Mouse (Mus musculus) macrophage (primary cell): ENCODE measurements at regions not wholly inside any gene's neighbourhood (a gene's known extent, or its start where the extent isn't known, plus 50 kb on each side); places are given as distances from the start of the nearest gene placed in this dataset.

Experiments used
- H3K27ac ChIP-seq: fragments of 350-480 bp; formaldehyde crosslinking; 2 replicates; pipeline ENCODE4 v1.9.0; 2021
- H3K36me3 ChIP-seq: fragments of 350-480 bp; formaldehyde crosslinking; 2 replicates; pipeline ENCODE4 v1.9.0; 2021; ENCODE audit errors: inconsistent target
- H3K4me3 ChIP-seq: fragments of 350-480 bp; formaldehyde crosslinking; 2 replicates; pipeline ENCODE4 v1.9.0; 2021; ENCODE audit errors: inconsistent target
- H3K79me2 ChIP-seq: fragments of 350-480 bp; formaldehyde crosslinking; 2 replicates; pipeline ENCODE4 v1.9.0; 2021; ENCODE audit errors: inconsistent target
- WGBS: methylation state at CpG from one replicate; pipeline ENCODE4 v1.1.7; 2026; ENCODE audit warnings: inconsistent platforms; ENCODE audit not compliant: missing documents; 5-methylcytosine and 5-hydroxymethylcytosine counted together

- 95% methylated on average over 5 of the region's 5 CpGs for WGBS
- no peak overlapping the region for H3K4me3 ChIP-seq
- no peaks in the 10 kb centered on the region for H3K79me2 ChIP-seq
- no peaks in the 10 kb centered on the region for H3K36me3 ChIP-seq
- no peak overlapping the region for H3K27ac ChIP-seq
Observed at GRCm38 (mm10) chr17:66278037-66278436, 154.7 kb downstream of the Ddx11 start.

DNA sequence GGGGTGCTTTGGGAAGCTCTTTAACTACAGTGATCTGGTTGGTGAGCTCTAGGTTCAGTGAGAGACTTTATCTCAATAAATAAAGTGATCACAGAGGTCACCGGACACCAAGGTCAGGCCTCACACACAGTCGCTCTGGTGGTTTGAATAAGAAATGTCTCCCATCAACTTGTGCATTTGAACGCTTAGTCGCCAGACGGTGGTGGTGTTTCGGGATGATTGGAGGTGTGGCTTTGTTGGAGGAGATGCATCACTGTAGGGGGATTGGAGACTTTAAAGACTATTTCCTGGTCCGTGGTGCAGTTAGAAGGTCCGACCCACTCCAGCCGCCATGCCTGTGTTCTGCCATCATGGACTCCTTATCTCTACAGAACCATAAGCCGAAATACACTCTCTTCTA is 162.0 kb downstream of the Ddx11 start:
- 93% methylated on average over 10 of the region's 10 CpGs for WGBS
- Histone ChIP-seq H3K27ac (no peak overlapping the region), H3K4me3 (no peak overlapping the region), H3K36me3 (no peaks in the 10 kb centered on the region), H3K79me2 (no peaks in the 10 kb centered on the region)
